In genomic region chr13:98263458-98263987, GRCm38 (mm10) we compare ENCODE assay signal across 8 mouse cellular contexts. TPM values are rescaled to one million over a fixed set of nuclear protein-coding genes. Genes with fewer than 3 reads are reported as not detected.
DNase-seq lines count a peak whose midpoint lies in the region; ATAC-seq and TF ChIP-seq lines count a peak whose summit lies in the region.

No protein-coding gene starts in this region.

- peak overlapping the region; percentile 90 for H3K9ac ChIP-seq in heart, embryonic 11.5 days (ENCODE audit: low read depth, low read length)
- H3K9ac ChIP-seq in ES-E14 (ENCODE audit: insufficient read depth, low read depth, low read length, poor library complexity, severe bottlenecking): peak overlapping the region; percentile 87
- H3K9ac ChIP-seq in forebrain, embryonic 16.5 days (replicated peaks; ENCODE audit: low read depth, low read length): peak overlapping the region; percentile 86

- intact Hi-C loops in heart, postnatal 36 days (cut with DNase I): loop anchor here (5.0 to 10.0 kb wide), 3 partner anchors 34 to 1069 kb away; partner anchors contain the start of genes Btf3 and Hexb
- intact Hi-C loops in left cerebral cortex, postnatal 25 days (cut with DNase I): loop anchor here (5.0 kb wide), 1 partner anchor 54 kb away; the partner anchor contains the start of gene Btf3

- H3K9me3 ChIP-seq in heart, embryonic 11.5 days (replicated peaks; ENCODE audit: control insufficient read depth, low read length): no peaks in the 10 kb centered on the region
- H3K9me3 ChIP-seq in ES-E14 (ENCODE audit: control insufficient read depth, insufficient read depth, low read depth, low read length): no peaks in the 10 kb centered on the region
- no peaks in the 10 kb centered on the region for H3K9me3 ChIP-seq in forebrain, embryonic 16.5 days (ENCODE audit: control insufficient read depth, low read length)

- H3K79me2 ChIP-seq in macrophage (ENCODE audit: inconsistent target): peaks cover 37% of the 10 kb centered on the region

- H3K27me3 ChIP-seq in heart, embryonic 11.5 days (ENCODE audit: control insufficient read depth, insufficient read depth, low read length): no peaks in the 10 kb centered on the region
- H3K27me3 ChIP-seq in forebrain, embryonic 16.5 days (replicated peaks; ENCODE audit: control insufficient read depth, insufficient read depth, low read length): no peaks in the 10 kb centered on the region

- peak overlapping the region; percentile 90 for H3K4me2 ChIP-seq in heart, embryonic 11.5 days
- H3K4me2 ChIP-seq in forebrain, embryonic 16.5 days (ENCODE audit: low read length): peak overlapping the region; percentile 90

- WGBS in heart, embryonic 11.5 days (ENCODE audit: insufficient replicate concordance): 2% methylated on average over 16 of the region's 16 CpGs
- under 1% methylated on average over 16 of the region's 16 CpGs for WGBS in forebrain, embryonic 16.5 days
- 2% methylated on average over 16 of the region's 16 CpGs for WGBS in macrophage (ENCODE audit: missing documents)

- H3K27ac ChIP-seq in heart, embryonic 11.5 days (ENCODE audit: low read depth, low read length): peak overlapping the region; percentile 91
- 0 out of 2 replicates have a peak overlapping the region, but pooled peaks have one; percentile 48 for H3K27ac ChIP-seq in ES-E14 (ENCODE audit: insufficient read depth, low read depth, low read length, poor library complexity, severe bottlenecking)
- peak overlapping the region; percentile 93 for H3K27ac ChIP-seq in forebrain, embryonic 16.5 days (ENCODE audit: low read length)
- H3K27ac ChIP-seq in macrophage: peak overlapping the region; percentile 41

- H3K4me1 ChIP-seq in heart, embryonic 11.5 days (ENCODE audit: control insufficient read depth, insufficient read depth, low read length): peaks cover 11% of the 10 kb centered on the region
- H3K4me1 ChIP-seq in ES-E14 (ENCODE audit: control insufficient read depth in 2 of 2, insufficient read depth in 2 of 2, low read length in 2 of 2, poor library complexity in 1 of 2): 0 out of 4 replicates have a peak, but pooled peaks cover 2 to 6% of the 10 kb centered on the region in 2 experiments
- H3K4me1 ChIP-seq in forebrain, embryonic 16.5 days (replicated peaks; ENCODE audit: control insufficient read depth, insufficient read depth, low read length): peaks cover 21% of the 10 kb centered on the region

- in situ Hi-C loops in ES-E14 (cut with MboI; ENCODE audit: low sequenced_read_pairs in 2 of 2, unreplicated experiment in 2 of 2): no loop called here

- ATAC-seq in heart, embryonic 11.5 days (replicated peaks; ENCODE audit: insufficient number of reproducible peaks, low FRiP score, low TSS enrichment): no peak
- ATAC-seq in forebrain, embryonic 16.5 days: peak; percentile 37

- peaks cover under 1% of the 10 kb centered on the region; the same call in 1 of the 2 replicates for H3K36me3 ChIP-seq in heart, embryonic 11.5 days (ENCODE audit: control insufficient read depth, insufficient read depth, low read length)
- peaks cover 8% of the 10 kb centered on the region for H3K36me3 ChIP-seq in ES-E14 (ENCODE audit: control insufficient read depth, insufficient read depth, low read length, poor library complexity, severe bottlenecking)
- H3K36me3 ChIP-seq in forebrain, embryonic 16.5 days (ENCODE audit: control insufficient read depth, insufficient read depth): peaks cover 12% of the 10 kb centered on the region
- H3K36me3 ChIP-seq in macrophage (ENCODE audit: inconsistent target): peaks cover 35% of the 10 kb centered on the region; the same call in 1 of the 2 replicates

- peak overlapping the region; percentile 91 for H3K4me3 ChIP-seq in heart, embryonic 11.5 days (ENCODE audit: low read depth, low read length)
- H3K4me3 ChIP-seq in ES-E14 (ENCODE audit: insufficient read depth in 1 of 2, low read depth in 1 of 2, low read length in 2 of 2, poor library complexity in 1 of 2, severe bottlenecking in 1 of 2) (peak overlapping the region; percentile 85 to 96), macrophage (ENCODE audit: inconsistent target) (peak overlapping the region; percentile 99)
- peak overlapping the region; percentile 73 for H3K4me3 ChIP-seq in forebrain, embryonic 16.5 days (replicated peaks; ENCODE audit: low read length)

- DNase-seq in heart, postnatal 36 days: no peak
- peak; percentile 8 for DNase-seq in ES-E14 (ENCODE audit: low read depth, low spot score)
- no peak for DNase-seq in gastrocnemius, adult 8-10 months (ENCODE audit: low spot score in 2 of 2)
- DNase-seq in left cerebral cortex, postnatal 25 days (ENCODE audit: low spot score in 2 of 2): no peak
- no peak for DNase-seq in frontal cortex, postnatal 25 days (ENCODE audit: low spot score in 2 of 2)

TF ChIP-seq in ES-E14, 5 proteins besides CTCF, POLR2A, EP300 and RAD21:
- no peak for TF ChIP-seq HCFC1 (IDR thresholded peaks at IDR 0.05; ENCODE audit: borderline replicate concordance, insufficient read depth, low read length)

RNA-seq across cellular contexts. Expression of gene Ankra2, which starts 0.6 kb away (rescaled TPM):
- polyA plus RNA-seq in heart, embryonic 11.5 days (2014; fragmentation: Nextera tagmentation; extraction: Ambion mirVana): 18.0 and 21.0 TPM in 2 replicates
- total RNA-seq in heart, postnatal 36 days (2021): 10 to 100 TPM; 36.4 to 39.9 TPM
- 7.7 and 10.8 TPM in 2 replicates for total RNA-seq in ES-E14 (2012; rRNA removed)
- 55.9 and 65.2 TPM in 2 replicates for polyA plus RNA-seq in forebrain, embryonic 16.5 days (2015; fragmentation: Nextera tagmentation; extraction: Ambion mirVana)
- 10 to 100 TPM; 11.2 to 58.7 (median 27.8) TPM for total RNA-seq in macrophage (2018; cell fraction: chromatin; rRNA removed)
- total RNA-seq in macrophage (2018; cell fraction: cytosol; rRNA removed): 10 to 100 TPM; 11.0 to 19.4 (median 17.2) TPM
- total RNA-seq in macrophage (2018; cell fraction: nucleus; rRNA removed): 10 to 100 TPM; 15.7 to 56.1 (median 24.7) TPM
- polyA plus RNA-seq in macrophage (2018): 17.2 to 20.5 TPM (median 18.5 TPM) in 3 replicates
- 10 to 100 TPM; 13.5 to 18.7 (median 16.3) TPM for total RNA-seq in gastrocnemius, adult 8-10 months (2022)
- 10 to 100 TPM; 43.6 to 46.2 TPM for total RNA-seq in left cerebral cortex, postnatal 25 days (2021)

RNA-seq across cellular contexts. Expression of gene Utp15, which starts 0.7 kb away (rescaled TPM):
- polyA plus RNA-seq in heart, embryonic 11.5 days (2014; fragmentation: Nextera tagmentation; extraction: Ambion mirVana): 19.9 and 22.3 TPM in 2 replicates
- total RNA-seq in heart, postnatal 36 days (2021): 1 to 10 TPM; 5.2 to 6.6 TPM
- 33.4 and 38.9 TPM in 2 replicates for total RNA-seq in ES-E14 (2012; rRNA removed)
- polyA plus RNA-seq in forebrain, embryonic 16.5 days (2015; fragmentation: Nextera tagmentation; extraction: Ambion mirVana): 37.3 and 38.9 TPM in 2 replicates
- 10 to 100 TPM; 23.8 to 63.4 (median 38.6) TPM for total RNA-seq in macrophage (2018; cell fraction: chromatin; rRNA removed)
- total RNA-seq in macrophage (2018; cell fraction: cytosol; rRNA removed): 10 to 100 TPM; 10.7 to 20.0 (median 16.5) TPM
- total RNA-seq in macrophage (2018; cell fraction: nucleus; rRNA removed): 10 to 100 TPM; 19.1 to 54.5 (median 28.2) TPM
- polyA plus RNA-seq in macrophage (2018): 12.3 to 19.6 TPM (median 15.1 TPM) in 3 replicates
- 1 to 10 TPM; 3.0 to 4.7 (median 3.8) TPM for total RNA-seq in gastrocnemius, adult 8-10 months (2022)
- total RNA-seq in left cerebral cortex, postnatal 25 days (2021): 10 to 100 TPM; 17.6 to 18.2 TPM

RNA-seq across cellular contexts. Expression of gene Gm21976, which starts 16.2 kb away (rescaled TPM):
- not detected in 2 replicates for polyA plus RNA-seq in heart, embryonic 11.5 days (2014; fragmentation: Nextera tagmentation; extraction: Ambion mirVana)
- total RNA-seq in heart, postnatal 36 days (2021): not detected
- not detected in 2 replicates for total RNA-seq in ES-E14 (2012; rRNA removed)
- polyA plus RNA-seq in forebrain, embryonic 16.5 days (2015; fragmentation: Nextera tagmentation; extraction: Ambion mirVana): not detected in 2 replicates
- total RNA-seq in macrophage (2018; cell fraction: chromatin; rRNA removed): not detected
- total RNA-seq in macrophage (2018; cell fraction: cytosol; rRNA removed): not detected
- not detected for total RNA-seq in macrophage (2018; cell fraction: nucleus; rRNA removed)
- polyA plus RNA-seq in macrophage (2018): not detected in 3 replicates
- not detected for total RNA-seq in gastrocnemius, adult 8-10 months (2022)
- total RNA-seq in left cerebral cortex, postnatal 25 days (2021): not detected

RNA-seq across cellular contexts. Expression of gene Btf3, which starts 53.3 kb away (rescaled TPM):
- polyA plus RNA-seq in heart, embryonic 11.5 days (2014; fragmentation: Nextera tagmentation; extraction: Ambion mirVana): 523 and 573 TPM in 2 replicates
- total RNA-seq in heart, postnatal 36 days (2021): 100 to 1,000 TPM; 212 to 214 TPM
- total RNA-seq in ES-E14 (2012; rRNA removed): 742 and 844 TPM in 2 replicates
- 536 and 561 TPM in 2 replicates for polyA plus RNA-seq in forebrain, embryonic 16.5 days (2015; fragmentation: Nextera tagmentation; extraction: Ambion mirVana)
- 100 to 1,000 TPM in 1 of 26 experiments, 10 to 100 TPM in 25; 26.7 to 120 (median 61.4) TPM for total RNA-seq in macrophage (2018; cell fraction: chromatin; rRNA removed)
- 100 to 1,000 TPM; 302 to 427 (median 356) TPM for total RNA-seq in macrophage (2018; cell fraction: cytosol; rRNA removed)
- 100 to 1,000 TPM in 17 of 26 experiments, 10 to 100 TPM in 9; 53.7 to 207 (median 110) TPM for total RNA-seq in macrophage (2018; cell fraction: nucleus; rRNA removed)
- 403 to 596 TPM (median 502 TPM) in 3 replicates for polyA plus RNA-seq in macrophage (2018)
- total RNA-seq in gastrocnemius, adult 8-10 months (2022): 100 to 1,000 TPM; 208 to 239 (median 210) TPM
- 100 to 1,000 TPM; 173 TPM for total RNA-seq in left cerebral cortex, postnatal 25 days (2021)

RNA-seq across cellular contexts. Expression of gene Arhgef28, which starts 57.3 kb away (rescaled TPM):
- 11.0 and 12.5 TPM in 2 replicates for polyA plus RNA-seq in heart, embryonic 11.5 days (2014; fragmentation: Nextera tagmentation; extraction: Ambion mirVana)
- 1 to 10 TPM; 4.5 to 4.9 TPM for total RNA-seq in heart, postnatal 36 days (2021)
- 13.3 and 19.0 TPM in 2 replicates for total RNA-seq in ES-E14 (2012; rRNA removed)
- 16.3 and 17.3 TPM in 2 replicates for polyA plus RNA-seq in forebrain, embryonic 16.5 days (2015; fragmentation: Nextera tagmentation; extraction: Ambion mirVana)
- under 1 TPM in 2 of 26 experiments, not detected in 24; 0.34 to 0.51 TPM for total RNA-seq in macrophage (2018; cell fraction: chromatin; rRNA removed)
- total RNA-seq in macrophage (2018; cell fraction: cytosol; rRNA removed): not detected
- total RNA-seq in macrophage (2018; cell fraction: nucleus; rRNA removed): under 1 TPM in 1 of 26 experiments, not detected in 25; 0.24 TPM
- polyA plus RNA-seq in macrophage (2018): not detected in 3 replicates
- total RNA-seq in gastrocnemius, adult 8-10 months (2022): 1 to 10 TPM; 2.1 to 2.9 (median 2.7) TPM
- 10 to 100 TPM; 37.3 to 45.1 TPM for total RNA-seq in left cerebral cortex, postnatal 25 days (2021)

Comparison
In these comparisons a context has a peak if more than half of its experiments do, and no peak if none do; other contexts are left out.
1. H3K27ac ChIP-seq: peak in every context shown above with its lines; median percentile 93 in forebrain, embryonic 16.5 days; 91 in heart, embryonic 11.5 days; 48 in ES-E14; 41 in macrophage.